Mouse (Mus musculus) cerebellum, adult 18-20 months (tissue): ENCODE results near the gene Inpp5a.

Experiments used
- DNase-seq, 2 experiments: peaks; one replicate each; pipeline ENCODE4 v3.0.0; 2021

Gene Inpp5a

DNA sequence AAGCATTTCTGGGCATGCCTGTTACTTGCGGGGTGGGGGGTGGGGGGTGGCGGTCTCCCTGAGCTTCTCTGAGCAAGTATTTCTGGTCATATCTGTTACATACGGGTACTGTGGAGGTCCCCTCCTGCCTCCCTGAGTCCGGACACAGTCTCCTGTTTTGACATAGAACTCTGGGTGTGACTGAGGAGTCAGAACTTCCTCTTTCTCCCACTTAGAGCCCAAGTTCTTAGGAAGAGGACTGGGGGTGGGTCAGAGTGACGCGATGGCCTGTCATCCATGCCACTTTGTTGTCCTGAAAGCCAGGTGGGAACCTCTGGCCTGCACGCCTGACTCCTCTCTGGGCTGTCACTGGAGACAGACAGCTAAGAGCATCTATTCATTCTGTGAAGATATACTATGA, 11.5 kb upstream of the Inpp5a start:
- no peak for DNase-seq

DNA sequence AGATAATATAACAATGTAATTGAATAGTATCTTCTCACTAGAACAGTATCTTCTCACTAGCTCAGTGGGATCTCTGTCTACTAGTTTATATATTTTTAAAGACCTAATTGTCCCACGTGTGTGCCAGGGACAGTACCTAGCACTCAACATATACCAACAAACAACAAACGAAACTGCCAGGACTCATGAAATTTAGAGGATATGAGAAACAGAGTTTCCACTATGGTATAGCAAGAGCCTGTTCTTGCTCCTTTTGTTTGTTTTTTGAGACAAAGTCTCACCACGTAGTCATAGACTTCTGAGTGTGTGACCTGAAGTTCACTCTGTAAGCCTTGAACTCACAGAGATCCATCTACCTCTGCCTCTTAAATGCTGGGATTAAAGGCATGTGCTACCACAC, 10.6 kb upstream of the Inpp5a start:
- DNase-seq: no peak

DNA sequence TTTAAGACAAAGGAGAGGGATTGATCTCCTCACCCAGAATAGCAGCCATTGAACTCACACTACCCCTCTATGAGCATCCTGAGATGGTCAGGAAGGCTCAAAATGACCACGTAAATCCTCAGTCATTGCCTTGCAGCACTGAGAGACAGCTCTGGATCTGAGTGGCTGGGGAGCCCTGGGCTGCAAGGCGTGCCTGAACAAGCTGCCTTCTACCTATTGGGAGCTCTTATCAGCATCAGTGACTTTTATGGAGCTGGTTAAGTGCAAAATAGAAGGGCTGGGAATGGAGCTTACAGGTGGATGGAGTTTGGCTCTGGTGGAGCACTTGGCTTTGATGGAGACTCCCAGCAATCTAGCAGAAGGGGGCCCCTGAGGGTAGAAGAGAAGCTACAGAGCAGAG, 9.2 kb upstream of the Inpp5a start:
- no peak for DNase-seq

DNA sequence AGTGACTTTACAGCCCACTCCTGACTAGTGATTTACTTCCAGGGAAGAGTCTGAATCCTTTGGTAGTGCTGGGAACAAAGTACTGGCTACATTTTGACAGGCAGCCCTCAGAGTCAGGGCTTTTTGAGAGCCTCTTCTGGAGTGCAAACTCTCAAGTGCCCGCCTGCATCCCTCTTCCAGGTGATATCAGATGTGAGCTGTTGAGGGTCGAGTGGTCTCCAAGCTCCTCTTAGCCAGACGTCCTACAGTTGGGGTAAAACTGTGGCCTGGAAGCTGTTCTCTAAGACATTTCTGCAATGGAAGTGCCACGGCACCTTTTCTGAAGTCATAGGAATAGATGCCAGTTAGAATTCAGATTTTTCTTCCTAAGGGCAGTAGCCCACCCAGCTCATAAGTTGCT, 8.7 kb upstream of the Inpp5a start:
- no peak for DNase-seq

DNA sequence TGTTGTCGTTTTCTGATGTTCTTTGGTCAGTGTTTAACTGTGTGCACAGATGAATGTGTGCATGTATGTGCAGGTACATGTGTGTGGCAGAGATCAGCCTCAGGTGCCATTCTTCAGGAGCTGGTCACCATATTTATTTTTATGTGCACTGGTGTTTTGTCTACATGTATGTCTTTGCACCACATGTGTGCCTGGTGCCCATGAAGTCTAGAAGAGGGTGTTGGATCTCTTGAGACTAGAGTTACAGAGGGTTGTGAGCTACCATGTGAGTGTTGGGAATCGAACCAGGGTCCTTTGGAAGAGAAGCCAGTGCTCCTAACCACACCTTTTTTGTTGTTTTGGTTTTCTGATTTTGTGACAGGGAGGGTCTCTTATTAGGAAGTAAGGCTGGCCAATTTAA, 7.0 kb upstream of the Inpp5a start:
- no peak for DNase-seq

DNA sequence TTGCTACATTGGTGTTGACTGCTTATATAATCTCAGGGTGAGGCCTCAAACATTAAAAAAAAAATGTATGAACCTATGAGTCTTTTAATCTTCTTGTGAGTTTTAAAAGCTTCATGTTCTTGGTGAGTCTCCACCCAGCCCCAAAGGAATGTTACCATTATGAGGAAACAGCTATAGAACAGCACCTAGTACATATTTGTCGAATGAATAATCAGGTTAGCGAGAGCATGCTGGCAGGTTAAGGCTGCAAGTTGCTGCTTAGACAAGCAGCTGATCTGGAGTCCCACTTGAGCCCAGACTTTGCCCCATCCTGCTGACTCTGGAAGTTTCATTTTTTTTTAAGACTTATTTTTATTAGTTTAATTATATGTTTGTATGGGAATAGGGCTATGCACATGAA, 6.1 kb upstream of the Inpp5a start:
- DNase-seq: no peak

DNA sequence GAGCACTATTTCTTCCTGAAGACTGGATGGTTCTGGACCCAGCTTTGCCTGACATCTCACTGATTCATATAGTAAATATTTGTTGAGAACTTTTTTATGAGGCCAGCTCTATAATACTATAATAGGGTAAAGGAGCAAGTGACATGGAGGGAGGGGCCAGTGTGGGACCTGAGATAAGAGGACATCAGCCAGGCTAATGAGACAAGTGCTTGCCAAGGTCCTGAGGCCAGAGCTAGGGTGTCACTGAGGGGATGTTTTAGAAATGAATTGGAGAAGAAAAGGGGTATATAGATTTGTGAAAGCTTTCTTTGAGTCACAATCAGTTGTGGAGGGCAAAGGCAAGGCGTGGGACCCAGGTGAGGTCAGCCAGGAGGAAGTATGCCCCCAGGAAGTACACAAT, 4.4 kb upstream of the Inpp5a start:
- no peak for DNase-seq

DNA sequence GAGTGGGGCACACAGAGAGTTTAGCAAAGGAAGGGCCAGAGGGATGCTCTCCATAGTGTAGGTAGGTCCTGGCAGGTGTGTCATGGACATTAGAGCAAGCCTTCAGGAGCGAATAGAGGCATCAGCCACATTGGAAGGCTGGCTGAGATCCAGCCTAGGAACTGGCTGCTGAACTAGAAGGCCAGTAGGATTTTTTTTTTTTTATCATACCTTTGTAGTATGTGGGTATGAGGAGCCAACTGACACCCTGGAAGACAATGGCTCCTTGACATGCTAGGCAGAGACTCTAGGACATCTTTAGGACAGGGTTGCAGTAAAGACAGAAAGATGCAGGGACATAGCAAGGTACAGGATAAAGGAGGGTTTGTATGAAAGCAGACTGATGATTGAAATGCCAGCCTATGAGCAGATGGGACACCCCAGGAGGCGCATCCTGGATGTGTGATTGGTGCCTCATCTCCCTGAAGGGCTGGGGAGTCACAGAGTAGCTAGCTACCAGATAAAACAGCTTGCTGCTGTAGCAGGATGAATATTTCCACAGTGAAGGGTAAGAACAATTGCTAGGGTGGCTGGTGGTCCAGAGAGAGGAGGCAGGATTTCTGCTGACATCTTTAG, 3.9 kb upstream of the Inpp5a start:
- peak; percentile 76 to 79 for DNase-seq

DNA sequence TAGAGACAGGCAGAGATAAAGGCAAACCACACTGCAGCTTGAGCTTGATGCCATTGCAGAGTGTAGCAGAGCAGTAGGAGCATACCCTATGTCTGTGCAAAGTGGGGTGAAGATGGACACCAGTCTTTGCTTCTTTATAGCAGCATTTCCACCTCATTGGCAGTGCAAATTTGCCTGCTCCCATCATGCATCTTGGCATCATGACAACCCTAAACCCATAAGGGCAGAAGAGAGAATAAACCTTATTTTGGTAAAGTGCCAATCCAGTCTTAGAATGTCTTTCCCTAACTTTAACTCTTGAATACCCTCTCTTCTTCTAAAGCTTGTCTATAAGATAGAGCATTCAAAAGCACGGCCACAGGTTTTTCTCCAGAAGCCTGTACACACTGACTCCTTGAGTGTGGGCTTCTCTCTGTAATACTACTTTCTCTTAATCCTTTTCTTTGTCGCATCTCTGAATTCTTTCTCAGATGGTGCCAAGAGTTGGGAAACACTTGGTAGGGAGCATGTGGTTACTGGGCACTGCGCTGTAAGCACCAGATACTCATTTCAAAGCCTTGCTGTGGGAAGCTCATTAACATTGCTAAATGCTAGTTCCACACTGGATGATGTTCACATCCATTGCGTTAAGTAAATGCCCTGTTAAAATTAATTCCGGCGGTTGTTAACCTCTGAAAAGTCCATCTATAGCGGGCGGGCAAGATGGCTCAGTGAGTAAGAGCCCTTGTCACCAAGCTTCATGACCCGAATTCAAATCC, 1.8 kb upstream of the Inpp5a start:
- no peak for DNase-seq

DNA sequence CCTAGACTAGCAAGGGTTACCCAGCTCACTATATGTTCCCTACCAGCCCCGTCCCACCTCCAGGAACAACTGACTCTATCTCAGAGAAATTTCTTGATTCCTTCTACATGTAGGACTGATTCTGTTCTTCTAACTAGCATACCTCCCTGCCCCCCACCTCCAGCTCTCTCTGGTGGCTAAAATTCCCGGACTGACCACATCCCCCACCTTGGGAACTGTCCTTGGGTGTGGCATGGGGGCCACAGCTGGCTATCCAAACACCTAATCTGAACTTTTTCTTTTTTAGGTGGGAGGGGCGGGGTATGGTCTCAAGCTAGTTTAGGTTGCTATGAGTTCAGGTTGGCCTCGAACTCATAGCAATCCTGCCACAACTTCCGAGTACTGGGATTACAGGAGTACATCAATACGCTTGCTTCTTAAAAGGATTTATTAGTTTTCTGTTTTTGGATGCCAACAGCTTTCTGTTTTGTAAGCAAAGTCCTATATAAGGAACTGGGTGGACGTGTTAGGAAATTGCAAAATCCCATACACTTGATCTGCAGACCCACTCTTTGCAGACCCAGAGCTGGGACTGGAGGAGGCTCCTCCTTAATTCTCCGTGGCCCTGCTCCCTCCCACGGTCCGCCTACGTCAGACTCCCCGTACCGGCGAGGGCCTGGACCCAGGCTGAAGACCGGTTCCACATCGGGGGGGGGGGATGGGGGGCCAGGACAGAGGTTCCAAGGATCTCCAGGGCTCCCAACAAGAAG, 814 bp upstream of the Inpp5a start:
- peak in 1 of 2 experiments; percentile 45 for DNase-seq

DNA sequence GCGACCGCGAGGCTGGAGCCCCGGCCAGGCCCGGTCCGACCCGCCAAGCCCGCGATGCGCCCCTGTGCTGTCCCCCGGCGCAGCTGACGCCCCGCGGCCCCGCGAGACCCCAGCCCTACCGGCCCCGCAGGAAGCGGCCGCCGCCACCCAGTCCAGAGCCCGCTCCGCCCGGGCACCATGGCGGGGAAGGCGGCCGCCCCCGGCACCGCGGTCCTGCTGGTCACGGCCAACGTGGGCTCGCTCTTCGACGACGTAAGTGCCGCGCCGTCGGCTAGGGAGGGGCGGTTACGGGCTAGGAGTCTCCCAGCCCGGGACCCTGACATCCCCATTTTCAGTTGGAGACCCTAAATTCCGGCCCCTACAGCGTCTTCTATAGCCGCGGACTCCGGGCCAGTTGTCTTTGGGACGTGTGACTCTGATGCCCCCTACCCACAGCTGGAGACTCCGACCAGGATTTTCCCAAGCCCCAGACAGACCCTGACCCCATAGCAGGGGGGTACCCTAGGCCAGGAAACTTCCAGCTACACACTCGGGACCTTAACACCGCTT, 378 bp downstream of the Inpp5a start:
- no peak for DNase-seq

DNA sequence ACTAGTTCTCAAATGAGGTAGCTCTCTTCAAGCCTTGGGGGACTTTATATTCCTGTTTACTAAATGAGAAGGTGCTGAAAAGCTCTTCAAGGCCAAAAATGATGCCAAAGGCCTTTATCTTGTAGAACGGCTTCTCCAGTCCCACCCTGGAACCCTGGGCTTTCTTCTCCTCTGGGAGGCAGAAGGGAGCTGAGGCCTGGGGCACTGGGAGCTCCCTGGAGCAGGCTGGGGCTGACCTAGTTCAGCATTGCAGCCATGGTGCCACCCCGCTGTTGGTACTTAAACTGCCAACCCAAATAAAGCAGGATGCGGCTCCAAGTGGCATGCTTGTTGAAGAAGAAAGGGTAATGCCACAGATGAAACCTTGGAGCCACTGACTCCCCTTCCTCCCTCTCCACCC, 1.5 kb downstream of the Inpp5a start:
- peak; percentile 78 to 86 for DNase-seq

DNA sequence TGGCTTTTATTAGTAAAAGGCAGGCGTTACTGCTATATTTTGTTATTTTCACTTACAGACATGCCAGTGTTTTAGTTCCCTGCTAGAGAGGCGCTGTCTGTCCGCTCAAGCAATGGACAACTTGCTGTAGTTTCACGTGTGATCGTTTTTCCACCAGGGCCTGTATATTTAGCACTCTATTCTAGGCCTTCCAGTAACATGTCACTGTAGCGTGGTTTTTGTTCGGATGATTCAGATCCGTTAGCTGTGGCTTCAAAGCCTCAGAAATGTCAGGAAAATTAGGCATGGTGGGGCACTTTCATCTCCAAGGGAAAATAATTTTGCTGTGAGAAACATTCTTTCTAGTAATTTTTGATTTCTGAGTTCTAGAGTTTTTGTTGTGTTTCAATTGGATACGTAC, 2.0 kb downstream of the Inpp5a start:
- DNase-seq: peak in 1 of 2 experiments; percentile 39

DNA sequence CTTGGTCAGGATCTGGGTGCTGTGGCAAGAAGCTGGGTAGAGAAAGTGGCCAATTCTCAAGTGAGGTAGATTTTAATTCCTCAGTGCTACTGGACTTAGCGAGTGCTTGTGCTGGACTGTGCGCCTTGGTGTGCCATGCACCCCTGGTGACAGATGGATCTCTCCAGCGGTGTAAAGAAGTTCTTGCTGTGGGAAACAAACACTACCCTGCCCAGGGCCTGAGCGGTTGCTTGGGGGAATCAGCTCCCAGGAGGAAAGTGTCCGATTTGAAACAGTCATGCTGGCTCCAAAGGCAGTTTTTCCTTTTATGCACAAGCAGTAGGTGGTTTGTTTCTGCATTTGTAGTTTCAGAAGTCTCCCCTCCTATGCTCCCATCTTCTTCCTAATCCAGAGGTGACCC, 2.8 kb downstream of the Inpp5a start:
- DNase-seq: peak in 1 of 2 experiments; percentile 34

DNA sequence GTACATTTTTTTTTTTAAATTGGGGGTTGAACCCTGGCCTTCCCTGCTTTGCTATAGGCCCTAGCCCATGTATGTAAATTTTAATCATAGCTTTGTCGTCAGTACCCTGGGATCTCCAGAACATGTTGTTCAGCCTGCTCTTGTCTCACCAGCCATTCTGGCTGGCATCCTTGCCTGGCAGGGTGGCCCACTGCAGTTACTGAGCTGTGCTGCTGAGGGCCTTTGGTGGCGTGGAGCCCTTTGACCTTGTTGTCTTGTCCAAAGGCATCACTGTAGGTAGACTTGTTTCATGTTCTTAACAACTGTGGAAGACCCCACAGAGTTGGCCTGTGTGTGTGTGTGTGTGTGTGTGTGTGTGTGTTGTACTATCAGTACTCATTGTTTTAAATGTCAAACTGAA, 3.2 kb downstream of the Inpp5a start:
- peak in 1 of 2 experiments; percentile 50 for DNase-seq

DNA sequence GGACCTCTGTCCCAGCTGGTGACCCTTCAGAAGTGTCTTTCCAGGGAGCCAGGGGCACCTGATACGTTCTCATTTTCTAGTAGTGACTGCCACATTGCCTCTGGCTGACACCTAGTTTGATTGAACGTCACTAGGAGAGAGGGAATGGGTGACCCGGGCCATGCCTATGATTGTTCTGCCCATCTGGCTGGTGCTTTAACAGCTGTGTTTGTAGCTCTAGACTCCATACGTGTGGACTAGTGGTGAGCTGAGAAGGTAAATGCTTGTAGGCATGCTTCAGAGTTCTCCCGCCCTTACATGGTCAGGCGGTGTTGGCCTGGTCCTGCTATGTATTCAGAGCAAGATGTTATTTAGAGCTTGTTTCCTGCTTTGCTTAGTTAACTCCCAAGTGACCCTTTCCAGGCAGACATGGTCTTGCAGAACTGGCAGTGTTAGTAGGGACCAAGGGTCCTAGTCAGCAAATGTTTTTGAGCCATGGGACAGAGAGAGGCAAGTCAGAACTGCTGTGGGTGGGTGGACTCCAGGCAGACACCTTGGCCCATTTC, 3.9 kb downstream of the Inpp5a start:
- DNase-seq: peak in 1 of 2 experiments; percentile 18

DNA sequence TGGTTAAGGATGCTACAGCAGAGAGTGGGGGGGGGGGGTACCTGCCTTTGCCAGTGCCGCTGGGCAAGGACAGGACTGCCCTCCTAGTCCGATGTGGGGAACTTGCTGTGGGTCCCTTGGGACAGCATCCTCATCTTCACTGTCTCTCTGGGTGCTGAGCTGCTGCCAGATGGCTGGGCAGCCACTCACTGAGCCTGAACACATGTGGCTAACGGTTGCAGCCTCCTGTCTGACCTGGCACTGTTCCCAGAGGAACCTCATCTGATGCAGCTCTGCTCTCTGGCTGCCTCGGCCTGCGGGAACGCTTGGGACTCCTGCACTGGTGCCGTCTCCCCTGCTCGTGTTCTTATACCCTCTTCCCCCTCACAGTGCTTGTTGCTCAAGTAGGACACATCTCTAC, 8.6 kb downstream of the Inpp5a start:
- DNase-seq: peak; percentile 58 to 63

DNA sequence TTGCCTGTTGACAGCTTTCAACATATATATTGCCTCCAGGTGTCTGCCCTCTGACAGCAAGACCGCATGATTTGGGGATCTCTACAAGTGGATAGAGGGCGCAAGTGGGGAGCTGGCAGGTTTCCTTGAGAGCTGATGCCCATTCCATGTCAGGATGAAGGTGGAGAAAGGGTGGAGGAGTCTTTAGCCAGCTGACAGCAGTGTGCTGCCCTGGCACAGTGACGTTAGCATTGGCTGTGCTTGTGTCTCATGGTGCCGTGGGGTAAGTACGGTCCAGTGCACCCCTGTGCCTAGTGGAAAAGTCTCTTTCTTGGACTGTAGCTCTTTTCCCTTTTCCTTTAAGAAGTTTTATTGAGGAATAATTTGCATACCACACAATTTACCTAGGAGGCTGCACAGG, 9.2 kb downstream of the Inpp5a start:
- peak; percentile 65 to 70 for DNase-seq

DNA sequence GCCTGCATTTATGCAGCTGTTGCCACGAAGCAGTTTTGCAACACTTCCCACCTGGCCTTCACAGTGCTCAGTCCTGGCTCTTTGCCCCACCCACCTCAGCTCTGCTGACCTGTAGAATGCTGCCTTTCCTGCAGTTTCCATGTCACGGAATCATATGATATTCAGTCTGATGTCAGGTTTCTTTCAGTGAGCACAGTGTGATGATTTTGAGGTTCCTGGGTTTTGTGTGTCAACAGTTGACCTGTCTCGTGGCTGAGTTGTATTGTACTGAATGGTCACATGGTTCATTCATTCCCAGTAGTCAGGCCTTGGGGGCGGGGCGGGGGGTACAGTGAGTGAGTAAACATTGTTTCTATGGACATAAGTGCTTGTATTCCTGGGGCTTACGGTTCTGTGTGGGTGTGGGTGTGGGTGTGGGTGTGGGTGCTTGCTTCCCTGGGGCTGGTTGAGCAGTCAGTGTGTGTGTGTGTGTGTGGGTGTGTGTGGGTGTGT, 9.7 kb downstream of the Inpp5a start:
- DNase-seq: peak in 1 of 2 experiments; percentile 32

DNA sequence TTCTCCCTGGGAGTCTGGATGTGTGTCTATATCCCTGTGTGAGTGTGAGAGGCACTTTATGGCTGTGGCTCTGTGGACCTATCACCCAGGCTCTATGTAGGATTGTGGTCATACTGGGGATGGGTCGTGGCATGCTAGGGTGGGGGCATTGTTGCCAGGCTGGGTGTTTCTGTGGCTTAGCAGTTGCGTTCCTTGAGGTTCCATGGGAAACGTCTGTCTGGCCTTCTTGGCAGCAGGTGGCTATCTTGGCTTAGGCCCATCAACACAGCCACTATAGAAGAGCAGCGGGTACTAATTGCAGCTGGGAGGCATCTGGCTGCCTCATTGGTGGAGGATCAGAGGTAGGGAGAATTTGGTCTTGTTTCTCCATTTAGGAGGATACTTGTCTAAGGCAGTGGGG, 10.7 kb downstream of the Inpp5a start:
- DNase-seq: peak in 1 of 2 experiments; percentile 13

DNA sequence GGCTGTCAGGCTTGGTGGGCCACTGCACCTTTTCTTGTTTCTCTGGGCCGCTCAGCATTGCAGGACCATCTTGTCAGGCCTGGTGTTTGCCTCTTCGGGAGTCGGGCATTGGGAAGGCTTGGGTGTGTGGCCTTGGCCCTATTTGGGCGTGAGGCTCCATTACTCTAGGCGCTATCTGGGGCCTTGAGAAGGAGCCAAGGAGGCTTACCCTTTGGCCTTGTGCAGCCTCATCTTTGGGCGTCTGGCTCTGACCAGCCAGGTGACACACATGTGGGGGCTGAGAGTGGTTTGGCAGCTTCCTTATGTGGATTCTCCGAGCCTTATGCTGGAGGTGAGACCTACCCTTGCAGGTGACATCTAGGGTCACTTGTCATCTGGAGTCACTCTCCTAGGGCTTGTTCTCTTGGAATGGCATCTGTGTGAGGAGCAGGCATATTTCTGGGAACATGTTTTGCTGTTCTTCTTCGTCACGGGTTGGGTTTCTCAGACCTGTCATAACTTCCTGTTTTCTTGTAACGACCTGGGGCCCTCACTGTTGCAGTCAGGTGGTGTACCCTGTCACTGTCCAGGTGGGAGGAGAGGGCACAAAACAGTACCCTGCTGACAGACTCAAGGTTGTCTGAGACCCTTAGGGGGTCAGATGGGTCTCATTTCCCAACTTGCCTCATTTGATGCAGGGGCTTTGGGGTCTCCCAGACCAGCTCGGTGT, 11.2 kb downstream of the Inpp5a start:
- peak in 1 of 2 experiments; percentile 3 for DNase-seq

DNA sequence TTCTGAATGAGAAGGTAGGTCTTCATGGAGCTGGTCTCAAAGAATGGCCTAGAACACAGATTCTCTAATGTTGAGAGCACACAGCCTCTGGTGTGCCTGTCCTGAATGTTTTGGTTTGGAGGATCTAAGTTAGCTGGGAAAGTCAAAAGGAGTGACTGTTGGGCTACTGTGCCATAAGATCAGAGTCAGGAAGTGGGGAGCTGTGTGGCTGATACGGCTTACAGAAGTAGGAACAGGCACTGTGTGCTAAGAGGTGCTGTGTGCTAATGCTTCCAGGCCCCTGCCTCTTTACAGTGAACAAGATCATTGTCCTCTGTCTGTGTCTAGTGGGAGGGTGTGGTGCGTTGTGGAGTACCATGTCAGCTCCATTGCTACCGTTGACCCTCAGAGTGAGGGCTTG, 12.0 kb downstream of the Inpp5a start:
- DNase-seq: no peak

DNA sequence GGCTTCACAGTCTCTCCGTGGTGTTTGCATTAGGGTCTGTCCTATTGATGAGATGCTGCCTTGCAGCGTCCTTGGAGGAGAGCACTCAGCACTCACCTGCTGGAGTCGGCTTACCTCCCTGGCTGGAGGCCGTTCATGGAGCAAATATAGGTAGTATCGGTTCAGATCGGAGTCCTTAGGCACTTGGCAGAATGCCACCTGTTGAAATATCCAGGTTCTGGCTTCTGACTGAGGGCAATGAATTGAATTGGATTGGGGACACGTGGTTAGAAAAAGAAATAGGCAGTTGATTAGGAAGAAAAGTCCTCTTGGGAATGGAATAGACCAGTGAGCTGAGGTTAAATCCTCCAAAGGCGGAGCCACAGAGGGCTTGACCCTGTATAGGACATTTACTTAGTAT, 12.9 kb downstream of the Inpp5a start:
- no peak for DNase-seq
